Mouse (Mus musculus): Measurements from ENCODE around the gene Lman2. TPM values are rescaled to one million over a fixed set of nuclear protein-coding genes. Genes with fewer than 3 reads are reported as not detected.

Gene Lman2
- 67.3 and 72.5 TPM in 2 replicates for polyA plus RNA-seq (2012; rRNA removed)

DNA sequence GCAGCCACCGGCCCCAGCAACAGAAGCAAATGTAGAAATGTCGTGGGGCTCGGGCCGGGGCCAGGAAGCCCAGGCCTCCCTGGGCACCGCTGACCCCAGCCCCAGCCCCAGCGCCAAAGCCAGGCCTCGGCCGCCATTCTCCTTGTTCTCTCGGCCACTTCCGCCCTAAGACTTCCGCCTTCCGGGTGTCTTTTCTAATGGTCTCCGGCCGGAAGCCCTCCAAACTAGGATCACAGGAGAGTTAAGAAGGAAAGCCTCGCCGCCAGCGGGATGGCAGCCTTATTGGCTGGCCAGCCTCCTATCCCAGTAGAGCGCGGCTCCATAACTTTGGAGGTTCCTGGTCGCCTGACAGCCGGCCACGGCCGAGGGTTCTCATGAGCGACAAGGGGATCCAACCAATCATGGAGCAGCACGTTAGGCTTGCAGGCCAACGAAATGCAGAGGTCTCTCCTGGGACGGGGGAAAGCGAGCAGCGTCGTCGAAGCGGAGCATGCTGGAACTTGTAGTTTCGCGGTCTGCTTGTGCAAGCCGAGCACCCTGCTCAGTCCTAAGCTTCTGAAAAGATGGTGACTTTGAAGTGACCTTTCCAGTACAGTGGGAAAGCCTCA lies at the start of gene Lman2:
Gene Lman2, minus strand, starts transcription at position 331 of the 608 bp plus-strand sequence.
- peak; percentile 88 for DNase-seq (ENCODE audit: low spot score)

DNA sequence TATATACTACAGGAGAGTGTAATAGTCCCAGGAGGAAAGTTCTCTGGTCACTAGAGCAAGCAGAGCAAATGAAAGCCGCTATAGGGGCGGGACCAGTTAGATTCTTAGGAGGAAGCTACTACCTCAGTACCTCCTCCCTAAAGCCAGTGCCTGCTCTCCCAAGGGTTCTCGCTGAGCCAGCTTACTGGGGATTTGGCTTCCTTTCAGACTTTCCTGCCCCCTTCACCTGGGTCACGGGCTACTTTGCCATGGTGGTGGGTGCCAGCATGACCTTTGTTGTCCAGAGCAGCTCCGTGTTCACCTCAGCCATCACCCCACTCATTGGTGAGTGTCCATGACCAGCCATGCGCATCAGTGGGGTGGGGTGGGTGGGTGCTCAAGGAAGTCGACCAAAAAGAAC lies 49.2 kb upstream of the Lman2 start:
- DNase-seq (ENCODE audit: low spot score): no peak

DNA sequence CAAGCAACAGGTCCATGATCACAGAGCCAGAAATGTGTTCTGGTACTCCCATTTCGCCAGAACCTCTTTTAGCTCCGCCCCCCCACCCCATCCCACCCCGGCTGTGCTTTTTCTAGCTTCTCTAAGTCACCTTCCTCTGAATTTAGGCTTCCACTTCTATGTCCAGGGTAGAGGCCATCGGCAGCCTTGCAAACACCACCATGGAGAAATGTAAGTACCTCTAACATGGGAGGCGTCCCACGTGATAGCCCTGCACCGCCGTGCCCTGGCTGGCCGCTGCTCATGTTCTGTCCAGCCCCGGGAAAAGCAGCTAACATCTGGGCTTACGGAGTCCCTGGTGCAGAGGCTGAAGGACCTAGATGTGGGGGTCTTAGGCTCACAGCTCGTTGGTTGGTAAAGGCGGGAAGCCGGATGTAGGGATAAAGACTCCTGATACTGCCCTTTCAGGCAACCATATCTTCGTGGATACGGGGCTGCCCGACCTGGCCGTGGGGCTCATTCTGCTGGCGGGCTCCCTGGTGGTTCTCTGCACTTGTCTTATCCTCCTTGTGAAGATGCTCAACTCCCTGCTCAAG lies 46.0 kb upstream of the Lman2 start:
- no peak for DNase-seq (ENCODE audit: low spot score)

DNA sequence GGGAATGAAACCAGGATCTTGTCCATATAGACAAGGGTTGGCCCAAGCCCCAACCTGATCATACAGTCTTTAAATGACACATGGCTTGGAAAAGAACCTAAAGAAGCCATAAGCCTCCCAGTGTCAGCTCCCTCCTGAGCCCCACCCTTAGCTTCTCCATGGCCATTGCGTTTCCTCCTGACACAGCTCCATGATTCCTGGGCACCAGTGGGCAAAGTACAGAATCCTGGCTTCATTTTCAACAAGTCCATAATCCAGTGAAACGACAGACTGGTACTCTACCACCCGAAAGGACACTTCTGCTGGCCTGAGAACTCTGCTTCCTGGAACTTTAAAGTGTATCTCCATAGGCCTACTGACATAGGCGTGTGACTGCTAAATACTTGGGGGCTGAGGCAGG lies 44.8 kb upstream of the Lman2 start:
- DNase-seq (ENCODE audit: low spot score): no peak

DNA sequence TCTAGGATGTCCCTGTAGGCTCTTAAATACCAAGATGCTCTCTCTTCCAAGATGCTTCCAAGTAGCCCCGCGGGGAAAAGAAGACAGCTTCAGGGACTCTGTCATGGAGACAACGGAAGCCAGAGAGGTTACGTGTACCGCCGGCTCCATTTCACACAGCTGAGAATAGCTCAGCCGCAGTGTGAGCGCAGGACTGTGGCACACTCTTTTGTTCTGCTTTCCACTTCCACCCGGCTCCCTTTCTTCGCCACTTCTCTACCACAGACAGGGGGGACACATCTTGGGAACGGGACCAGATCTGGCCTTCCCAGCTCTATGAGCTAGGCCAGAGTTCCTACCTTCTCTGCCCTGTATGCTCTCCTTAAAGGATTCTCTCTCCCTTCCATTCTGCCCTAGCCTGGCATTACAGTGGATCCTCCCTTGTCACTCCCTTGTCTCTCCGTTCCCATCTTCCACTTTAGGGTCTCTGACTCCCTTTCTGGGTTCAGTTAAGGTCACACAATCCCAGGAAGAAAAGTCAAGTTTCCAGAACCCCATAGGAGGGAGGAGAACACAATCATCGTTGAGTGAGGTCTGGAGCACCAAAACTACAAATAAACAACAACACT lies 43.3 kb upstream of the Lman2 start:
- no peak for DNase-seq (ENCODE audit: low spot score)

DNA sequence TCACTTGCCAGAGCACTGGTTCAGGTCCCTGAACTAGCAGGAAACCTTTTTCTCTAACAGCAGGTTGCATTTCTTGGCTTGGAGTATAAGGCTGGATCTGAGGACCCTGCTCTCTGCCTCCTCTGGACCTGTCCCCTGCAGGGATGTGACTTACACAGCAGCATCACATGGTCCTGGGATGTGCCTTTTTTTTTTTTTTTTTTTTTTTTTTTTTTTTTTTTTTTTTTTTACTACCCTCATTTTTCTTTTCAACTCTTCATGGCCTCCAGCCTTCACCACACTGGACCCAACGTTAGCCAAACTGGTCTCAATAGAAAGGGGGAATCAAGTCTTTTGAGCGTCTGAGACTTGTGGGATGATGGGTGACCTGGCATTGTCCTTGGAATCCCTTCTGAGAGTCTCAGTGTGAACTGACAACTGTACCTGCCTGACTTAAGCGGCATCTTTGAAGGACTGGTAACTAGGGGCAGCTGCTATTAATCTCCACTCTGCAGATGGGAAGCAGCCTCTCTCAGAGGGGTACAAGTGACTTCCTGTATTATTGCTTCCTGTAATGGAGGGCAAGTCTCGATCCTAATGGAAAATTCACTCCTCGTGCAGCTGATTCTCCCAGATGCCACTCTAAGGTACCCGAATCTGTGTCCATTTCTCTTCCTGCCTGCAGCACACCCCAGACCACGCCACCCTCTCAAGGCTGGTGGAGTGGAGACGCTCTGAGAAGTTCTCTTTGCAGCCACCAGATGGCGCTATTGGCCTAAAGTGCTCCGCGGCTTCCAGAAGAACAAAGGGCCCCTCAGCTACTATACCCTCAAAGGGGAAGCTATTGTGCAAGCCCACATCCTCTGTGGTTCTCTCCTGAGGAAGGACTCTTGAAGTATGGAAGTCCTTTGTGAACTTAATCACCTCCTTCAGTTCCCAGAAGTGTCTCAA lies 42.5 kb upstream of the Lman2 start:
- peak; percentile 60 for DNase-seq (ENCODE audit: low spot score)

DNA sequence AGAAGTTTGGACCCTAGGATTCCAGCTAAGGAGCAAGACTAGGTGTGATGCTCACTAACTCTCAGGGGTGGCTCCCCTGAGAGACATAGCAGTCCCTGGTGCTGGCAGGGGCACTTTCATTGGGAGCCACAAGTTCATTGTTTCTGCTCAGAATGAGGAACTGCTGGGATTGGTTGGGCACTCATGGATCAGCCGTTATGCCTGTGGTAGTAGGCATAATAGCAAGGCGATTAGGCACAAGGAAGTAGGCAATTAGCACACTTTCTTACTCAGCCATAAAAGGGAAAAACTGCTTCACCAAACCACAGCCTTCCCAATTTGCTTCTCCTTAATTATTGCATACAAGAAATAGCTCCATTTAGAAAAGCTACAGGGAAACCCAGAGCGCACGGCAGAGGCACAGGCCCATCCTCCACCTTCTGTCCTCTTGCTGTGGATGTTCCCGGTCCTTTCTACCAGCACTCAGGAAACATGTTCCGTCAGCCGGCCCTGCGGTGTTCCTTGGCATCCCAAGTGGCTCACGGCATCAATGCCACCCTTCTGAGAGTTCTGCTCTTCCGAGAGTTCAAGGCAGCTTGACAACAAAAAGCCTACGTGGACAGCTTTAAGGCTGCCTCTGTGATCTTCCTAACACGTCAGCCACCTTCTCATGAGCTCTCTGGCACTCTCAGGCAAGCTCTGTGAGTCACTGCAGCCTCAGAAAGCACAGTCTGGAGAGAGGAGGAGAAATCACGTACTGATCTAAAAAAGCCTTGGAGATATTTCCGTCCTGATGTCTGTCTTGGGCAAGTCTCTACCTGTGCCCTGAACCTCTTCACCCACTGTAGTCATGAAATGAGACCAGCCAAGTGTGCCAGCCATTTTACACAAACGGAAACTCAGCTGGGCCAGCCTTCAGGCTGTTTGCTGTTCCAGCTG lies 41.6 kb upstream of the Lman2 start:
- DNase-seq (ENCODE audit: low spot score): no peak

DNA sequence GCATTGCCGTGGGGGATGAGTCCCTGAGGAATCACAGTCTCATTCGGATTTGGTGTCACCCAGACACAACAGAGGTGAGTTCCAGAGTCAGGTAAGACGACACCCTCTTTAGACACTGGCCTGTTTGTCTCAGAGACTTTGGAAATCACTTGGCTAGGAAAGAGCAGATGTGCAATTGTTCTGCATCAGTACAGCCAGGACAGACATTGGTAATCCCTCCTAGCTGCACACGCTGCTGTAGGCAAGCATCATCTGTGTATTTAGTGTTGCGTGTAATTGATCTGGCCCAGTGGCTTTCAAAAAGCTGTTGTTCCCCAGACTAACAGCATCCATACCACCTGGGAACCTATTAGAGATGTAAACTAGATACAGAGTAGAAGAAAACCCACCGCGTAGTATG lies 40.7 kb upstream of the Lman2 start:
- DNase-seq (ENCODE audit: low spot score): no peak

DNA sequence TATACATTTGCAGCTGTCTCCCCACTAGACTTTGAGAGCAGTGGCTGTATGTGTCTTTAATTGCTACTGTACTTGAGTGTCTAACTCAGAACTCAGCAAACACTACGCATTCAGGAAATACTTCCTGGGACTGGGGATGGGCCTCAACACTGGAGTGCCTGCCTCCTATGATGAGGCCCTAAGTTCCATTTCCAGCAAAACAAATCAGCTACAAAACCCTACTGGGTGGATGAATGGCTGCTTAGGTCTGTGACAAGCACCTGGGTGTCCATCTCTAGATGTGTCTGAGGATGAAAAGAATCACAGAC lies 37.4 kb upstream of the Lman2 start:
- no peak for DNase-seq (ENCODE audit: low spot score)

DNA sequence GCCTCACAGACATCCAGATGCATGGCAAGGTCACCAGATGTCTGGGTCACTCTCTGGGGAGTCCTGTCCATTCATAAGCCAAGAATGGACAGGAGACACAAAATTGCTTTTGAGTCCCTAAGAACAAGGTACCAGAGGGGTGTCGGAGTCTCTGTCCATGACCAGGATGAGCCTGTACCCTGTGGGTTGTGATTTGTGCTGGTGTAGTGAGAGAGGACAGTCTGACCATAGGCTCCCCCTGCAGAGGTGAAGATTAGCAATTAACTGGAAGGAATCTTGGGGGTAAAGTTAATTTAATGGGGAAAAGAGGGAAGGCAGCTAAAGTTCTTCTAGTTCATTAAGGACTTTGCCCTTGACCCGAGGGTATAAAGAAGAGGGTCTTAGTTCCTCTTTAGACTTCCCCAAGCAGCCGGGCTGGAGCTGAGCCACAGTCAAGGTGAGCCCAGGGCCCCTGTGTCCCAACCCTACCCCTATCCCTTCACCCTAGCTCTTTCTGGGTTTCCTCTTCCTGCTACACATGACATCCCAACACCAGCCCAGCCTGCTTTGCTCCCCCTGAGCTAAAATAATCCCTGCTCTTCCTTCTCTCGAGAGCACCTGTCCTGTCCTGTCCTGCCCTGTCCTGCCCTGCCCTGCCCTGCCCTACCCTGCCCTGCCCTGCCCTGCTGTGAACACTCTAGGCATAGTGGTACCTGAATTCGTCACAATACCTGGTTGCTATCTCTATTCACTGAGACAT lies 36.9 kb upstream of the Lman2 start:
- no peak for DNase-seq (ENCODE audit: low spot score)

DNA sequence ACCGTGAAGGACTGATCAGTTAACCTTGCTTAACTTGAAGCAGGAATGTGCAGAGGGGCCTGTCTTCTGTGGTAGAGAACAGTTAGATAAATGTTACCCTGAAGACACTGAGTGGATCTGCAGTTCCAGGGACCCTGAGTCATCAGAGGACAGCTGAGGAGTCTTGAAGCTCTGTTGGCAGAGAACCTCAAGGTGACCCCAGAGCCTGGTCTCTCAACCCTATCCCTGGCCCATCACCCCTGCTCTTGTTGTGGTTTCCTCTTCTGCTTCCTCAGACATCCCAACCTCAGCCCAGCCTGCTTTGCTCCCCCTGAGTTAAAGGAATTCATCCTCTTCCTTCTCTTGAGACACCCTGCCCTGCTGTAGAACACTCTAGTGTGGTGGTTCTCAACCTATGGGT lies 35.5 kb upstream of the Lman2 start, which contains the start of gene Slc34a1:
Gene Slc34a1, plus strand, starts transcription at position 100 of the 400 bp plus-strand sequence.
- no peak for DNase-seq (ENCODE audit: low spot score)

DNA sequence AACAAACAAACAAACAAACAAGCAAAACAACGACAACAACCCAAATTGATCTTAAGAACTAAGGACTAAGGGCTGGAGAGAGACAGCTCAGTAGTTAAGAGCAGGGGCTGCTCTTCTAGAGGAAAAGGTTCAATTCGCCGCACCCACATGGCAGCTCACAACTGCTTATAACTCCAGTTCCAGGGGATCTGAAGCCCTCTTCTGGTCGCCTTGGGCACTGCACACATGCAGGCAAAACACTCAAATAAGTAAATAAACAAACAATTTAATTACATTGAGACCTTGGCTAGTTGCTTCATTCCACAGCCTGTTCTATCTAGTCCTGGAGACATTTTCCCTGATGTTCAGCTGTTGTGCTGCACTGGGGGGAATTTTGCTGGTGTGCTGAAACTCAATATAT lies 30.4 kb upstream of the Lman2 start:
- no peak for DNase-seq (ENCODE audit: low spot score)

DNA sequence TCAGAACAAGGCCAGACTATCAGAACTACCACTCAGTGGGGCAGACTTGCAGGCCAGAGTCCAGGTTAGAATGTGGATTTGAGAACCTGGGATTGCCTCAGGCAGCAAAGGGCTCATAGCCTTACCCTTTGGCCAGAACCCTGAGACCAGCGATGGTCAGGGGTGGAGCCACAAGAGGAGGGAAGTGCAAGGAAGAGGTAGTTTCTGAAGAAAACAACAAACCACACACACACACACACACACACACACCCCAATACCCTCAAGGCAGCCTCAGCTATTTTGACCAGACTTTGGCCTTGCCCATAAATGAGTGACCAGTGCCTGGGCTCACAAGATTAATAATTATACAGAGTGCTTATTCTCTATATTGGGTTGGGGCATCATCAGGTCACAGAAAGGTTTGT lies 29.0 kb upstream of the Lman2 start:
- DNase-seq (ENCODE audit: low spot score): no peak

DNA sequence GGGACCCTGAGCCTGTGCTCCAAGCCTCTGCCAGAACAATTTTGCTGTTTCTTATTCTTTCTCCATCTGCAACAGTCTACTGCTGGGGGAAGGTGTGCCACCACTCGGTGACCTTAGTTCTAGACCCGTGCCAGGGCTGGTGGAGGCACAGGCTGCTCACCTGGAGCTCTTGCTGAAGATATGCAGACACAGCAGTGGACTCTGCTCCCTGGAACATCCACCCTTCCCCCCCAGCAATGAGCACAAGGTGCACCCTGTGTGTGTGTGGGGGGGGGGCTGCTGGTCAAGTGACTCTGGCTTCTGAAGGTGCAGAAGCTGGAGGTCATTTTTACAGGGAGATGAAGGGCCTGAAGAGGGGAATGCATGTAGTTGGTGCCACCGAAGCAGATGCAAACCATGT lies 28.1 kb upstream of the Lman2 start:
- no peak for DNase-seq (ENCODE audit: low spot score)

DNA sequence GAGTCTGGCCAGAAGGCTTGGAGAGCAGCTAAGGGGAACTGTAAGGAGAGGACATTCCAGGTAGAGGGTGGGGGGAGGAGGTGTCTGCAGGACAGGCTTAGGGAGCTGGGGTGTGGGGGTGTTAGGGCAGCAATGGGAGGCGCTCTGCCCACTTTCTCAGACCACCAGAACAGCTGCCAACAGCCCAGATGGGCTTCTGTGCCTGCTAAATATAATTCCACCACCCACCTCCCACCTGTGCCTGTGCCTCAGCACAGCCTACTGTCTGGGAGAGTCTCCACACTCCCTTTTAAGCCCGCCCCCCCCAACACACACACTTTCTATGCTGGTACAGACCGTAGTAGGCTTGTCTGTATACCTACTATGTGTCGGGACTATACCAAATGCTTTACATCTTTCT lies 19.2 kb upstream of the Lman2 start:
- no peak for DNase-seq (ENCODE audit: low spot score)

DNA sequence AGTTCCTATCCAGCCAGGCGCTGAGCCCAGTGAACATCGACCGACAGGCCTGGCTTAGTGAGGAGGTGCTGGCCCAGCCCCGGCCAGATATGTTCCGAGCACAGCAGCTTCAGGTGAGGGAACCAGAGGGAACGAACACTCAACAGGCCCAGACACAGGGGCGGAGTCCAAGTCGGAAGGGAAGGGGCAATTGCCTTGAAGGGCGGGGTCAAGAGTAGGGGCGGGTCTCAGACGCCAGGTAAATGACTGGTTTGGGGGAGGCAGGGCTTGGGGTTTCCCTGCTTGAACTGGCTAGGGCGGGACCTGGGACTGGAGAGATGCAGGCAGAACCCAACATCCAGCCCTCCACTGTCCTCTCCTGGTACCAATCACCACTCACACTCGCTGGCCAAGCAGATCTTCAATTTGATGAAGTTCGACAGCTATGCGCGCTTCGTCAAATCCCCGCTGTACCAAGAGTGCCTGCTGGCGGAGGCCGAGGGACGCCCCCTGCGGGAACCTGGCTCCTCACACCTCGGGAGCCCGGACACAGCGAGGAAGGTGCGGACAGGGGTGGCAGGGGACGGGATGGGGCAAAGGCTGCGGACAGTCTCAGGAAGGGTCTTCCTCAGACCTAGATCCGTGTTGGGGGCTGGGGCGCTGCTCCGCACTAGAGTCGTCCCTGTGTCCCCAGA lies 16.5 kb upstream of the Lman2 start:
- DNase-seq (ENCODE audit: low spot score): no peak

DNA sequence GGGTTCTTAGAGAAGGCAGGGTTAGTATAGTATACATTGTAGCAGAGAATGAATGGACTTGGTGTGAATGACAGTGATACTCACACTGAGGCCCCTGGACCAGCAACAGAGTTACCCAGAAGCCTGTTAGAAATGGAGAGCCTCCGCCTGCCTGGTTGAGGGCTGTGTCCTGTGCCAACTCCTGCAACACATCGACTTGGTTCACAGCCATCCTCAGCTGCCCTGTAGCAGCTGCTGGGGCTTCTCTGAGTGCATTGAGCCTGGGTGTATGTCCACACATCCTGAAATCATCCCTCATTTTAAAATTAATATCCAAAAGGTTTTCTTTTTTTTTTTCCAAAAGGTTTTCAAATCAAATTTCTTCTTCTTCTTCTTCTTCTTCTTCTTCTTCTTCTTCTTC lies 13.3 kb upstream of the Lman2 start:
- no peak for DNase-seq (ENCODE audit: low spot score)

DNA sequence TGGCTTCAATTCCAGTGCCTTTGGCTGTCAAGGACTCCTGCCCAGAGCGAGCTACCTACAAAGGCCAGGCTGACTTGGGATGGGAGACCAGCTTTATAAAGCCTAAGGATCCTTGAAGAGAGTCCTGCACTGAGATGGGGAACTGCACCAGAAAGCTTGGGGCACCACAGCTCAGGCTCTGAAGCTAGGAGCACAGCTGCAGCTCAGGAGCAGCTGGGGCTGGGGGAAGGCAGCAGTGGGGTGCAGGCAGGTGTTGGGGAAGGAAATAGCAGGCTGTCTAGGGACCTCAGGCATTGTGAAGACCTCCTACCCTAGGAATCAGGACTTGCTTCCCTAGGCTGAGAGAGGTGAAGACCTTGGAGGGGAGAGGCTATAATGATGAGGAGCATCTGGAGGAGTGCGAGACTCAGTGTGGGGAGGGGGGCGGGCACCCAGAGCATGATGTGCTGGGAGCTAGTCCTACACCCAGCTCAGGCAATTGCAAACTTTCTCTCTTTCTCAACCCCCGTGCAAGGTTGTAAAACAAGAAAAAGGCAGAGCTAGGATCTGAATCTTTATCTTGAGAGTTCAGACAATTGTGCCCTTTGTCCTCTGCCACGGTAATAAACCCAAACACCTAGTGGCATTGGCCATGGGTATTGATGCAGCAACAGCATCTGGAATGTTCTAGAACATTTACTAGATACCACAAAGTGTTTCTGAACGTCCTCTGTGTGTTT lies 11.8 kb upstream of the Lman2 start:
- no peak for DNase-seq (ENCODE audit: low spot score)

DNA sequence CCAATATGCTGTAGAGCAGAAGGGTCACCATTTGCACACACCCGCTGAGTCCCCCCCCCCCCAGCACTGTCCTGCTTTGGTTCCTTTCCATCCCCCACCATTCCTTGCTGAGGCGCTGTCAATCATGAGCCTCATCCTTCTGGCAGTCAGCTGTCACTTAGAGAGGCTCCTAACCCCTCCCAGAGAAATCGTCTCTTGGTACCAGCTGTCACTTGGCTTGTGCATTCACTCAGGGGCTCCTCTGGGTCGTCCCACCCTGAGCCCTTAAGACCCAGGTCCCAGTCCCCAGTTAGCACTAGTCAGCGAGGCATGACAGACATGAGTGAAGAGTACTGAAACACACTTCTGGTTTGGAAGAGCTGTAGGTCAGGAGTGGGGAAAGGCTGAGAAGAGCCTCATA lies 9.2 kb upstream of the Lman2 start:
- DNase-seq (ENCODE audit: low spot score): no peak

All from urinary bladder, adult 2 months (tissue).